Mouse (Mus musculus) cerebral cortex, adult 2 months (tissue): ENCODE measurements around the gene Clstn1.

Experiments used
- WGBS: fragments of 180-500 bp; shearing (Covaris S2); methylation state at CpG from one replicate; pipeline ENCODE4 v1.1.7; 2018; 5-methylcytosine and 5-hydroxymethylcytosine counted together

Gene Clstn1

DNA sequence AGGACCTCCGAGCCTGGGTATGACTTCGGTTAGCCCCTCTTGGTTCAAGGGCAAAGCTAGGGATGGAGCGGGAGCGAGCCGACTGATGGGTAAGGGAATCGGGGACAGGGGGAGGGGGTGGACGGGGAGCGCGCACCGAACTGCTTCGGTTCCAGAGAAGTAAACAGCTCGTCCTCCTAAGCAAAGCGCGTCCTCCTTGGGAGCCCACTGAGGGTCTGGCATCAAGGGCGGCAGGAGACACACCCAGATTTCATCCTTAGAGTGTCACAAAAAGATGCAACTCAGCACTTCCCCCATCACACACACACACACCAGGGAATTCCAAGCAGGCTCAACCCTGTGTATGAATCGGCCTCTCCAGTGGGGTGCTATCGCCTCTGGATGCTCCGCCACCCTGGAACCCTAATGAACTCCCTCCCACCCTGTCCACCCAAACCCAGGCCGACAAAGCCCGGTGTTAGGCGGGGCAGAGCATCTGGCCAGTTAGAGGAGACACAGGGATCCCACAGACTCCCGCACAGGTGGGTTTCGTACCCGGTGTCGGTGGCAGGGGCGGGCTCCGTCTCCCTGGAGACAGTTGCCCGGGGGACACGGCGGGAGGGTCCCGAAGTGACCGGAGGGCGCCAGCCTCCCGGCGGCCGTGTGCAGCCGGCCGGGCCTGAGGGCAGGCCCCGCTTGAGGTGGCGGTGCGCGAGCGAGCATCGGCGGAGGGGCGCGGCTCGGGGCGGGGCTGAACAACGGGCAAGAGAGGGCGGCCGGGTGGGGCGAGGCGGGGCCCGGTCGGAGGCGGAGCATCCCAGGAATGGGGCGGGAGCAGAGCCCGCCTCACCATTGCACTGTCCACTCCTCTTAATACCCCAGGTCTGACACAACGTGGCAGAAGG lies 89.4 kb downstream of the Clstn1 start:
- WGBS, result 4% methylated on average over 60 of the region's 60 CpGs

DNA sequence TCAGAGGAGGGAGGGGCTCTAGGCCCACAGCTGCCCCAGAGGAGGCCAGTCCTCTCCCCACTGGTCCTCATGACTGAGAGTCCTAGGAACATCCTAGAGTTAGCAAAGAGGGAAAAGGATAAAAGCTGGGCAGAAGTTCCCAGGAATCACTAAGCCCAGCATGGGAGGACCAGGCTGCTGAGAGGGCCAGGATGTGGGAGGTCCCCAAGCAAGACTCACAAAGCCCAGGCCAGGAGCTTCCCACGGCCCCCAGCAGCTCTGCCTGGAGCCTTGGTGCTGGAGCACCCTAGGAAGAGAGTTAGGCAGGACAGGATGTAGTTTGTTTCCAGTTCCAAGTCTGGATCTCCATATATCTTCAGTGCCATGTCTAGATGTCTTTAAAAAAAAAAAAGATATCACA lies 91.7 kb downstream of the Clstn1 start:
- WGBS, result 46% methylated on average over 1 of the region's 1 CpGs

DNA sequence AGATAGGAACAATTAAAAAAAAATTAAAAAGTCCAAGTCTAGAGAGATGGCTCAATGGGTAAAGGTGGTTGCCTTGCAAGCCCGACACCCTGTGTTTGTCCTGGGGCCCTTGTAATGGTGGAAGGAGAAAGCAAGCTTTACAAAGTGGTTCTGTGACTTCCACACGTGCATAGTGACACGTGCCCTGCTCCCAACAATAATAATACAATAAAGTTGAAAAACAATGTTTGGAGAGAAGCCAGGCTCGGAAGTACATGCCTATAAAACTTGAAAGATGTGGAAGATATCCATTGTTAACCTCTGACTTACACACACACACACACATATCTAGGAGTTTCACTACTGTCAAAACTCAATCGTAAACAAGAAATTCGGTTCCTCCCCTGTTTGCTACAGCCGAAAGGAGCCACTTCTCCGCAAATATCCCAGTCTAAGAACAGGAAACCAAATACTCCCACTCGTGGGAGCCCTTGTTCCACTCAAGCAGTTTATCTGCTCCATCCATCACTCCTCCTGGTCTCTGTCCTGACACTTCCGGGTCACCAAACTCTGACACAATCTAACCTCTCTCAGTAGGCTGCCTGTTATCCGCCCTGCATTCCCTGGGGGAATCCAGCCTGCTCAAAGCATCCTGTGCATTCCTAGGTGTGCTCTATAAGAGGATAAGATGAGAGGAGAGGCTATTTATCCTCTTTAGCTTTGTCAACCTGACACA lies 92.9 kb downstream of the Clstn1 start:
- WGBS, result 73% methylated on average over 11 of the region's 11 CpGs

DNA sequence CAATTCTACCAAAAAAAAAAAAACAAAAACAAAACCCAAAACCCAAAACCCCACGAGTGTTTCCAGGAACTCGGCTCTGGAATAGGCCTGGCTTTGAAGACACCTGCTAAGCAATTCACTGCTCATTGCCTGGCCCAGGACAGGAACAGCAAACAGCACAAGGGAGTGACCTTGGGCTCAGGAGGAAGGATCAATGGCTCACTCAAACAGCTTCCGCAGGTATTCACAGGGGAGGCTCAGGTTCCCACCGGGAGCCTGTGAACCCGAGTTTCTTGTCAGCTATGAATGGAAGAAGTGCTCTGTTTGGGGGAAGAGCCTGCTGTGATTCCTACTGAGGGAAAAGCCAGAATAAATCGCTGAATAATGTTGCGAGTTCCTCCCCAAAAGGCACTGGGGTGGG lies 97.6 kb downstream of the Clstn1 start:
- 54% methylated on average over 7 of the region's 7 CpGs for WGBS

DNA sequence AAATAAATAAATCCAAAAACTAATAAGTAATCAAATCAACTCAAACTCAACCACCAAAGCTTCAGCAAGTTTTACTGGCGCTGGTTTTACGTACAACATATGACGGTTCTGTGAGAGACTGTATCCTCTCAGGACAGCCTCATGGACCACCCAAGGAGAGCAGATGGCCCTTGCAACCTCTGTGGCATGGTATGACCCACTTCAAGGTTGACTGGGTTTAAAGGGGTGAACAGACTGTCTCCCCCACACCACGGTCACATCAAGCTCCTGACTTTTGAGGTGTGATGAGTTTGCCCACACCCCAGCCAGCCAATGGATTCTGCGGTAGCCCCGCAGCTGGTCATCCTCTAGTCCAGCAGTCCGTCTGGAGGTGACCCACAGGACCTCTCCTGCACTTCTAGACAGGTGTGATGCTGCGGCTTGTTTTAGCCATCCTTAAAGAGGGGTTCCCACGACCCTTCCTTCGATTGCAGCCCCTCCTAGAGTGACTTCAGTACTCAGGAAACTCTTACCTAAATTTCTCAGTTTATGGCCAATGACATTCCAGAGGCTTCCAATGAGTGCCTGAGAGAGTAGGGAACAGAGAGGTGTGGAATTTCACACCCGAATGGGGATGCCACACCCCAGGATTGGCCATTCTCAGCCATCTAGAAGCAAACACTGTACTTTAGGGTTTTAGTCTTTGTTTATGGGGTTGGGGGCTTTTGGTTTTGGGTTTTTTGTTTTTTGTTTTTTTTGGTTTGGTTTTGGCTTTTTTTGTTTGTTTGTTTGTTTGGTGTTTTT lies 98.8 kb downstream of the Clstn1 start:
- 87% methylated on average over 11 of the region's 11 CpGs for WGBS

DNA sequence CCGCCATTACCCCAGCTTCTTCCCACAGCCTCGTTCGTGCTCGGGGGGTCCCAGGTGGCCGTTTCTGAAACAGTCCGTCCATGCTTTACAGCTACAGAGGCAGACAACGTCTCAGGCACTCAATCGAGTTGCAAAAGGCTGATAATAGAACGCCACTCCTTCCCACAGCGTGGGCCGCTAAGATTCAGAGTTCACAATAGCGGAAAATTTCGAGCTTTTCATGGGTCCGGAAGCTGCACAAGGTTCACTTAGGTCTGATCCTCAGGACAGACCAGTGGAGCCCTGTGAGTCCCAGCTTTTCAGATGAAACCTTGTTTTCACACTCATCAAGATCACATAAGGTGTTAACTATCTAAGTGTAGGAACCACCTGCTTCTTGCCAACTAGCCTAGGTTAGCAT lies 102.6 kb downstream of the Clstn1 start:
- 80% methylated on average over 14 of the region's 14 CpGs for WGBS

DNA sequence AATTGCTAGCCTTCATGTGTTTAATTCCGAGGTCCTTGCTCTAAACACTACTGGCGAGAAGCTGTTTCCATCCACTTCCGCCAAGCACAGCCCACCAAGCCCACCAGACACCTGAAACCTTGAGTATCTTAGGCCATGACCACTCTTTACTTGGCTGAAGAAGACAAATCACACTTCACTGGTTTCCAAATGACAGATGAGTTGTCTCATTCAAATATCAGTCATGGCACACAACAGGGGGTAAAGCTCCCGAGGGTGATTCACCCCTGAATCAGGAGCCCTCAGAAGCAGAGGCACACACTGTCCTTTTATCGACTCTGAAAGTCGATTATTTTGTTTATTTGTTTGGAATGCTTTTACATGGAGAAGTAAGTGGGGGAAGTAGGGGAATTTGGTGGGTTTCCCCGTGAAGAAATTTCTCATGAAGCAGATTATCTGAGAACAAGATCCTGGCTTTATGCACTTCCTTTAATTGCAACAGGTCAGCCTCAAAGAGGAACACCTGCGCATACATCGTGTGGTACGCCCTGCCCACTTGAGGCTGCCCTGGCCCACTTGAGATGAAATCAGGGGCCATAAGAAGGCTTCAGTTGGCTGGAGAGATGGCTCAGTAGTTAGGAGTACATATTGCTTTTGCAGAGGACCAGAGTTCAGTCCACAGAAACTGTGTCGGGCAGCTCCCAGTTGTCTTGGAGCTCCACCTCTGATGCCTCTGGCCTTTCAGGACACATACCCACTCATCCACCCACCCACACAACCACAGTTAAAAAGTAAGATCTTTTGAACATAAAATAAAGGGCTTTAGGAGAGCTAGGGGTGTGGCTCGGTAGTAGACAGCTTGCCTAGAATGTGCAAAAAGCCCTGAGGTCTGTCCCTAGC lies 103.8 kb downstream of the Clstn1 start:
- WGBS, result 86% methylated on average over 12 of the region's 12 CpGs

DNA sequence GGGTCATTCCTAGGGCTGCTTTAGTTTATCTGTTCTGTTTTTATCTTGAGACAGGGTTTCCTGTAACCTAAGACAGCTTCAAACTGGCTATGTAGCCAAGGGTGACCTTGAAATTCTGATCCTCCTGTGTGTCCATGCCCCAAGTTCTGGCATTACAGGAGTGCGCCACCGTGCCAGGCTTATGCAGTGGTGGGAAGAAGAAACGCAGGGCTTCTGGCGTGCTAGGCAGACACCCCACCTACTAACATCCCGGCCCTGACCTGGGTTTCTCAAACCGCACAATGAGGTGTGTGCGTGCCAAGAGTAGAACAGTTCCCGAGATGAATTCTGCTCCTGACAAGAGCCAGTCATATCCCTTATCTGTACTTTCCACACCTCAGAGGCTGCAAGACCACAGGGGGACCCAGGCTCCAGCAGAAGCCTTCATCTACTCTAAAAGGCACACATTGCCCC lies 104.6 kb downstream of the Clstn1 start:
- 88% methylated on average over 8 of the region's 8 CpGs for WGBS

DNA sequence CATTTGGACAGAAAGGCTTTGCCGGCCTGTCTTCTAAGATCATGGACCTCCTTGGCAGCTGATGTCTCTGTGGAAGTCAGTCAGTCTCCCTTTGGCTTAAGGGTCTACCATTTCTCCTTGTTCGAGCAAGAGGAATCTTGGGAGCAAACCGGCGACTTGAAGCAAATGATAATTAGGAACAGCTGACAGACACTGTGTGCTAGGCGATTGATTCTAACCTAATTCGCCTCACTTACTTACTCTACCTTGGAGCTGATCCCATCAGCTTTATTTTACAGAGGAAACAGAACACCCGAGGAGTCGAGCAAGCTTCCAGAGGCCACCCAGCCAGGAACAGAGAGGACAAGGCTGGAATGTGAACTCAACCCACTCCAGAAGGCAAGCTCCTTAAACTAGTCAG lies 105.1 kb downstream of the Clstn1 start:
- WGBS, result 67% methylated on average over 8 of the region's 8 CpGs

DNA sequence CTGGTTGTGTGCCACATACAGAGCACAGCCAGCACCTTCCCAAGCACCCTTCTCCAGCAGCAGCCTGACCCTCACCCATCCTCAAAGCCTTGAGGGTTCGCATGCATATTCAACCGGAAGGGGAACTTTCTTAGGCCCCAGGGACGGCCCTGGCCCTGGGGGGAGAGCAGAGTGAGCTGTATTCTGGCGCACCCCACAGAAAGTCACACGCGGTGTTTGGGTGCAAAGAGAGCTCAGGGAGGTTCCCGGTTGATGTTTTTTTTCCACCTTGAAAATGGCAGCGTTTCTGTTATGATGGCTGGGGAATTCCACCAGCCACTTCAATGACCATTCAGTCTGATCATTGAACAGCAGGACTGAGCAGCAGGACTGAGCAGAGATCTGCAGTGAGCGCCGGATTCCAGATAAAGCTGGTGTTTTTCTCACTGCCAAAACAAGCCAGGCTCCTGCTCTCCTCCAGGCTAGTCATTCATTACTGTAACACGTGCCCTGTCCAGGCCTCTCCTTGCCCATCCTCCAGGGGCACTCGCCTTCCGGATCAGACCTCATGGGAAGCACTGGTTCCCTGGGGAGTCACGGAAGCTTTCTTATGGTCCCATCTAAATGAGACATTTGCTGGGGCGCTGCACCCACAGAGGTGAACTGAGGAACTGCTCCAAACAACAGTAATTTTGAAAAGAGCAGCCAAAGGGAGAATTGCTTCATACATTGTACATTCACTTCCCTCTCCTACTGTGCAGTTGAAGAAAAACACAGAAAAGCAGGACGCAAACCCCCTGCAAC lies 110.1 kb downstream of the Clstn1 start:
- WGBS, result 47% methylated on average over 16 of the region's 16 CpGs

DNA sequence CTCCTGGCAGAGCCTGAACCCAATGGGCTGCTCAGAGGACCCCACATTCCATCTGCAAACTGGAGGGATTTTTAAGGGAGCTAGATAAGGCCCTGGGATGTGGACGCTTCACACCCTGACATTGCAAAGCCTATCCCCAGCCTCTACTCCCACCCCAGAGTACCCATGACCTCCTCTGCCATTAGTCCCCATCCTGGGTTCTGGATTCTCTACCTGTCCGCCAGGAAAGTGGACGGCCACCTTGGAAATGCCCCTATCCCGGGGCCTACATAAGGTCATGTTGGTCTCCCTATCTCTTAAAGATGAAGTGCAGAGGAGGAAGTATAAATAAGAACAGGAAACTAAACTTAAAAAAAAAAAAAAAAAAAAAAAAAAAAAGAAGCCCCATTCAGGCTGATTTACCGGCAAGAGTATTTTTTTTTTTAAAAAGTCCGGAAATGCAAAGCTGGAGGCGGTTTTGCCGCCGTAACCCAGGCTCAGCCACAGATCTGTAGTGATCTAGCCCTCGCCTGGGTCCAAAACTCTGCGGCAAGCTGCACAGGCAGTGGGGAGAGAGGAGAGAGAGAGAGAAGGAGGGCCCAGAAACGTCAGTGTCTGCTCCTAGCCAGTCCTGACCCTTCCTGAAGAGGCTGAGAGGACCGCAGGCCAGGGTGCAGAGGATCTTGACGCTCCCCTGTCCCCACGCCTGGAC lies 111.4 kb downstream of the Clstn1 start:
- WGBS, result 34% methylated on average over 15 of the region's 15 CpGs

DNA sequence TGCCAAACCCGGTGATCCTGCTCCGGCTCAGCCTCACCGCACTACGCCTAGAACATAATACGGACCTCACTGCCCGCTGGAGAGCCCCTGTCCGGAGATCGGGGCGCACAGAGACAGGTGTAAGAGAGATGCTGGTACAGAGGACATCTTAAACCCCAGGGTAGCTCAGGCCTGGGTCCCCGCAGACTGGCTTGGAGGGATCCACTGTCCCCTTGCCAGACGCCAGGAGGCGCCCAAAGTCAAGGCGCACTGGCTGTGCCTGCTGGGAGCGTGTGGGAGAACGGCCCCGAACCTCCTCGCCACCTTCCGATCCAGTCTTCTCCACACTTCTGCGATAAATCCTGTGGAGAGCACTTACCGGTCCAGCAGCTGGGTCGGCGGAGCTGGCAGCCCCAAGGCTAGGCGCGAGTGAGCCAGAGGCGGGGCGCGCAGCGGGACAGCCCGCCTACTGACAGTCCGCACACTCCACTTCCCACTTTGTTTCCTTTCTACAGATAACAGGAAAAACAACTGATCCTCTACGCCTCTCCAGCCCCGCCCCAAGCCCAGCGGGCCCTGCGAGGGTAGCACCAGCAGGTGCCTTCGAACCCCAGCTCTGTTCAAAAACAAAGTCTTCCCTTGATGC lies 112.0 kb downstream of the Clstn1 start:
- WGBS, result 6% methylated on average over 35 of the region's 35 CpGs
